ENCODE assay signal across 9 mouse cellular contexts in the genomic region with DNA sequence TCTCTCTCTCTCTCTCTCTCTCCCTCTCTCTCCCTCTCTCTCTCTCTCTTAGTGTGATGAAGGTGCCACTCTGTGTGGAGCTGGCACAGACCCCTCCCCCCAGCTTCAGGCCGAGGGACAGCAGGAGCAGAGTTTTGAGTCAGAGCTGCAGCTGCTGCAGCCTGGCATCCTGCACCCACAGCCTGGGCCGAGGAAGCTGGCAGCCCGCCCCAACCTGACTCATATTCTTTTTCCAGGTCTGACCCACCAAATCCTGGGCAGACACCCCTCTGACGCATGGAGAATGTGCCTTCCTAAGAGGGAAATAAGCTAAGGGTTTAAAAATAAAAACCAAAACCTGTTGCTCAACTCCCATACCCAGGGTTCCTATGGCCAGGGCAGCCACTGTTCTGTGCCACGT. TPM values are rescaled to one million over a fixed set of nuclear protein-coding genes. Genes with fewer than 3 reads are reported as not detected.
DNase-seq lines count a peak whose midpoint lies in the region; ATAC-seq and TF ChIP-seq lines count a peak whose summit lies in the region.
"Had no signal": no experiment of that assay in that cellular context is flagged by ENCODE, and none has a peak within 500 bp of the region (broad histone marks: within the 10 kb centered on the region; RNA-seq: fewer than 3 reads in every experiment).

No protein-coding gene starts in this region.

- WGBS in hindbrain, embryonic 10.5 days = 70% methylated on average over 5 of the region's 5 CpGs
- WGBS in hindbrain, embryonic 11.5 days = 78% methylated on average over 5 of the region's 5 CpGs
- 23% methylated on average over 5 of the region's 5 CpGs for WGBS in heart, postnatal 0 days
- WGBS in stomach, embryonic 15.5 days = 45% methylated on average over 5 of the region's 5 CpGs

- H3K27me3 ChIP-seq in hindbrain, embryonic 10.5 days (ENCODE audit: insufficient read depth, poor library complexity, severe bottlenecking) = no peaks in the 10 kb centered on the region
- no peaks in the 10 kb centered on the region for H3K27me3 ChIP-seq in hindbrain, embryonic 11.5 days (ENCODE audit: control insufficient read depth, insufficient read depth, low read length)
- no peaks in the 10 kb centered on the region; the same call in 1 of the 2 replicates for H3K27me3 ChIP-seq in heart, postnatal 0 days (ENCODE audit: control insufficient read depth, insufficient read depth, low read length)
- no peaks in the 10 kb centered on the region for H3K27me3 ChIP-seq in stomach, embryonic 15.5 days (replicated peaks)
- H3K27me3 ChIP-seq: embryonic facial prominence, embryonic 13.5 days had no signal

- H3K4me1 ChIP-seq in hindbrain, embryonic 10.5 days (replicated peaks) = peaks cover 57% of the 10 kb centered on the region
- H3K4me1 ChIP-seq in hindbrain, embryonic 11.5 days (replicated peaks; ENCODE audit: control insufficient read depth, insufficient read depth, low read length) = peaks cover 7% of the 10 kb centered on the region
- H3K4me1 ChIP-seq in heart, postnatal 0 days (ENCODE audit: control insufficient read depth, insufficient read depth) = peaks cover 35% of the 10 kb centered on the region
- peaks cover 19% of the 10 kb centered on the region for H3K4me1 ChIP-seq in stomach, embryonic 15.5 days

- no peaks in the 10 kb centered on the region for H3K9me3 ChIP-seq in hindbrain, embryonic 10.5 days
- no peaks in the 10 kb centered on the region for H3K9me3 ChIP-seq in hindbrain, embryonic 11.5 days (ENCODE audit: control insufficient read depth, low read length)
- H3K9me3 ChIP-seq in heart, postnatal 0 days (replicated peaks; ENCODE audit: control insufficient read depth, low read length) = no peaks in the 10 kb centered on the region
- no peaks in the 10 kb centered on the region for H3K9me3 ChIP-seq in stomach, embryonic 15.5 days
- H3K9me3 ChIP-seq: embryonic facial prominence, embryonic 13.5 days had no signal

- no peak overlapping the region for H3K9ac ChIP-seq in hindbrain, embryonic 11.5 days (ENCODE audit: low read depth, low read length)
- H3K9ac ChIP-seq in heart, postnatal 0 days (replicated peaks; ENCODE audit: low read depth, low read length) = no peak overlapping the region
- no peak overlapping the region for H3K9ac ChIP-seq in stomach, embryonic 15.5 days
- H3K9ac ChIP-seq: embryonic facial prominence, embryonic 13.5 days had no signal

- no peak for DNase-seq in hindbrain, embryonic 10.5 days (ENCODE audit: low spot score)
- no peak for DNase-seq in hindbrain, embryonic 11.5 days (ENCODE audit: low spot score)
- peak; percentile 94 for DNase-seq in adrenal gland, adult 2 months
- DNase-seq in fibroblast of lung, adult 2 months (ENCODE audit: low read depth) = peak; percentile 93
- peak; percentile 82 for DNase-seq in heart, postnatal 0 days (ENCODE audit: low spot score)
- DNase-seq in left cerebral cortex, adult 9 months (ENCODE audit: low spot score in 2 of 2) = peak; percentile 65 to 86

- H3K36me3 ChIP-seq in hindbrain, embryonic 10.5 days = no peaks in the 10 kb centered on the region
- H3K36me3 ChIP-seq in hindbrain, embryonic 11.5 days (ENCODE audit: control insufficient read depth, insufficient read depth, low read length) = no peaks in the 10 kb centered on the region
- H3K36me3 ChIP-seq in heart, postnatal 0 days (replicated peaks; ENCODE audit: control insufficient read depth, insufficient read depth, low read length) = no peaks in the 10 kb centered on the region
- no peaks in the 10 kb centered on the region for H3K36me3 ChIP-seq in stomach, embryonic 15.5 days
- H3K36me3 ChIP-seq: embryonic facial prominence, embryonic 13.5 days had no signal

- ATAC-seq in hindbrain, embryonic 11.5 days (ENCODE audit: low FRiP score) = no peak
- ATAC-seq in heart, postnatal 0 days (ENCODE audit: insufficient read depth, low read depth) = peak; percentile 84
- no peak for ATAC-seq in stomach, embryonic 15.5 days (ENCODE audit: insufficient read depth, low FRiP score, low read depth)
- ATAC-seq in activated CD4-positive, CD25-positive, alpha-beta regulatory T cell, adult 4 months = no peak

- no peak for TF ChIP-seq CTCF in heart, postnatal 0 days (IDR thresholded peaks at IDR 0.05; ENCODE audit: low read depth)

- TF ChIP-seq EP300 in heart, postnatal 0 days (IDR thresholded peaks at IDR 0.05; ENCODE audit: low read depth) = peak; percentile 61; the same call in 1 of the 2 replicates

- H3K4me2 ChIP-seq in hindbrain, embryonic 11.5 days (replicated peaks; ENCODE audit: low read depth, low read length) = no peak overlapping the region
- no peak overlapping the region for H3K4me2 ChIP-seq in heart, postnatal 0 days (ENCODE audit: low read depth, low read length)
- no peak overlapping the region for H3K4me2 ChIP-seq in stomach, embryonic 15.5 days
- H3K4me2 ChIP-seq: embryonic facial prominence, embryonic 13.5 days had no signal

- peak overlapping the region; percentile 60; the same call in 1 of the 2 replicates for H3K27ac ChIP-seq in hindbrain, embryonic 10.5 days
- no peak overlapping the region for H3K27ac ChIP-seq in hindbrain, embryonic 11.5 days (ENCODE audit: low read depth, low read length)
- H3K27ac ChIP-seq in heart, postnatal 0 days (ENCODE audit: low read depth) = peak overlapping the region; percentile 92
- peak overlapping the region; percentile 45; the same call in 1 of the 2 replicates for H3K27ac ChIP-seq in stomach, embryonic 15.5 days
- H3K27ac ChIP-seq: embryonic facial prominence, embryonic 13.5 days had no signal

- H3K4me3 ChIP-seq in hindbrain, embryonic 10.5 days = no peak overlapping the region
- no peak overlapping the region for H3K4me3 ChIP-seq in hindbrain, embryonic 11.5 days (ENCODE audit: low read depth, low read length)
- no peak overlapping the region for H3K4me3 ChIP-seq in heart, postnatal 0 days (ENCODE audit: low read depth, low read length)
- no peak overlapping the region for H3K4me3 ChIP-seq in stomach, embryonic 15.5 days (replicated peaks)
- H3K4me3 ChIP-seq: embryonic facial prominence, embryonic 13.5 days had no signal

RNA-seq across cellular contexts. Expression of a gene that starts 9.8 kb away (rescaled TPM):
- polyA plus RNA-seq in hindbrain, embryonic 10.5 days (2016; fragmentation: Nextera tagmentation; extraction: Ambion mirVana) = 1.8 and 2.2 TPM in 2 replicates
- polyA plus RNA-seq in hindbrain, embryonic 11.5 days (2014; fragmentation: Nextera tagmentation; extraction: Ambion mirVana) = 1.5 TPM in 2 replicates
- total RNA-seq in adrenal gland, adult 2 months (2021) = under 1 TPM; 0.37 to 0.79 TPM
- polyA plus RNA-seq in adrenal gland, adult 2 months (2012; rRNA removed) = 1.7 TPM in 2 replicates
- 2.2 and 2.4 TPM in 2 replicates for total RNA-seq in heart, postnatal 0 days (2014; rRNA removed; ENCODE audit: low replicate concordance)
- polyA plus RNA-seq in heart, postnatal 0 days (2015; fragmentation: Nextera tagmentation; extraction: Ambion mirVana) = 0.20 and 0.27 TPM in 2 replicates
- polyA plus RNA-seq in stomach, embryonic 15.5 days (2015; fragmentation: Nextera tagmentation; extraction: Ambion mirVana) = 2.2 and 2.3 TPM in 2 replicates
- under 1 TPM in 1 of 2 experiments, not detected in 1; 0.45 TPM for polyA plus RNA-seq in activated CD4-positive, CD25-positive, alpha-beta regulatory T cell, adult 4 months (2017; shearing (Covaris generic))

Comparison
In these comparisons a context has a peak if more than half of its experiments do, and no peak if none do; other contexts are left out.
1. DNase-seq: peak in adrenal gland, adult 2 months (single experiment), fibroblast of lung, adult 2 months (single experiment), heart, postnatal 0 days (single experiment) and left cerebral cortex, adult 9 months (2 of 2); none in hindbrain, embryonic 10.5 days (single experiment) and hindbrain, embryonic 11.5 days (single experiment).